Mouse (Mus musculus): Measurements from ENCODE around the gene Stub1.

Gene Stub1

GRCm38 (mm10) chr17:25867836-25868600 is 34.8 kb upstream of the Stub1 start:
- DNase-seq, result no peak

GRCm38 (mm10) chr17:25867509-25867835 is 34.3 kb upstream of the Stub1 start:
- DNase-seq, result no peak

GRCm38 (mm10) chr17:25866172-25866571 is 33.0 kb upstream of the Stub1 start:
- DNase-seq, result no peak

GRCm38 (mm10) chr17:25865288-25865687 is 32.1 kb upstream of the Stub1 start:
- no peak for DNase-seq

- no peak for DNase-seq
These were observed 31.1 kb upstream of the Stub1 start for GRCm38 (mm10) chr17:25864311-25864710.

GRCm38 (mm10) chr17:25863681-25864080 is 30.5 kb upstream of the Stub1 start:
- no peak for DNase-seq

GRCm38 (mm10) chr17:25861704-25862612 is 28.8 kb upstream of the Stub1 start:
- no peak for DNase-seq

GRCm38 (mm10) chr17:25860832-25861703 is 27.9 kb upstream of the Stub1 start, which contains the start of gene Wdr90:
Gene Wdr90, minus strand, starts transcription at chr17:25861501.
- peak; percentile 97 for DNase-seq

GRCm38 (mm10) chr17:25860229-25860628 is 27.0 kb upstream of the Stub1 start:
- no peak for DNase-seq

- peak; percentile 97 for DNase-seq
These were observed 11.2 kb upstream of the Stub1 start, which contains the start of gene Rhot2 for GRCm38 (mm10) chr17:25844396-25844901. Gene Rhot2, minus strand, starts transcription at chr17:25844851.

- no peak for DNase-seq
These were observed 10.6 kb upstream of the Stub1 start for GRCm38 (mm10) chr17:25843636-25844395.

GRCm38 (mm10) chr17:25843122-25843521 is 9.9 kb upstream of the Stub1 start:
- no peak for DNase-seq

GRCm38 (mm10) chr17:25842509-25842908 is 9.3 kb upstream of the Stub1 start:
- no peak for DNase-seq

GRCm38 (mm10) chr17:25841117-25841880 is 8.1 kb upstream of the Stub1 start, which contains the start of gene Gm20683:
Gene Gm20683, minus strand, starts transcription at chr17:25841763.
- DNase-seq, result no peak

GRCm38 (mm10) chr17:25840519-25840918 is 7.3 kb upstream of the Stub1 start:
- DNase-seq, result no peak

- no peak for DNase-seq
These were observed 6.4 kb upstream of the Stub1 start for GRCm38 (mm10) chr17:25839455-25840235.

- DNase-seq, result no peak
These were observed 5.7 kb upstream of the Stub1 start for GRCm38 (mm10) chr17:25838904-25839303.

GRCm38 (mm10) chr17:25837533-25837932 is 4.3 kb upstream of the Stub1 start:
- DNase-seq, result no peak

GRCm38 (mm10) chr17:25837076-25837410 is 3.8 kb upstream of the Stub1 start, which contains the start of gene Rhbdl1:
Gene Rhbdl1, minus strand, starts transcription at chr17:25837295.
- DNase-seq, result peak; percentile 90
